Mouse (Mus musculus): ENCODE data around the gene 9530068E07Rik. TPM values are rescaled to one million over a fixed set of nuclear protein-coding genes. Genes with fewer than 3 reads are reported as not detected.

Gene 9530068E07Rik
- polyA plus RNA-seq (2014; fragmentation: Nextera tagmentation; extraction: Ambion mirVana): 199 and 218 TPM in 2 replicates

- peak within 1 kb of the TSS; percentile 98 for H3K9ac ChIP-seq (ENCODE audit: low read depth, low read length)
- H3K4me2 ChIP-seq (ENCODE audit: low read depth, low read length): peak within 1 kb of the TSS; percentile 86
- WGBS: 2% methylated on average over 38 of the region's 38 CpGs
- ATAC-seq (ENCODE audit: low read depth): peak; percentile 94
- no peaks in the 10 kb centered on the region for H3K27me3 ChIP-seq (replicated peaks; ENCODE audit: control insufficient read depth, insufficient read depth, low read length)
- H3K4me1 ChIP-seq (ENCODE audit: control insufficient read depth, insufficient read depth, low read length): peaks cover 5% of the 10 kb centered on the region; the same call in 1 of the 2 replicates
- H3K27ac ChIP-seq (replicated peaks; ENCODE audit: low read depth, low read length): peak within 1 kb of the TSS; percentile 93
- peaks cover 13% of the 10 kb centered on the region; the same call in 1 of the 2 replicates for H3K36me3 ChIP-seq (ENCODE audit: control insufficient read depth, insufficient read depth, low read length)
- H3K9me3 ChIP-seq (ENCODE audit: control insufficient read depth, low read length): no peaks in the 10 kb centered on the region
- peak within 1 kb of the TSS; percentile 95 for H3K4me3 ChIP-seq (ENCODE audit: low read depth, low read length)
- peak; percentile 98 for DNase-seq (ENCODE audit: low spot score)
Observed at GRCm38 (mm10) chr11:52395940-52396596, at the start of gene 9530068E07Rik. Gene 9530068E07Rik (plus strand): TSS chr11:52396428.

- Histone ChIP-seq H3K4me3 (ENCODE audit: low read depth, low read length) (peak overlapping the region; percentile 33), H3K9me3 (ENCODE audit: control insufficient read depth, low read length) (no peaks in the 10 kb centered on the region), H3K4me1 (ENCODE audit: control insufficient read depth, insufficient read depth, low read length) (0 out of 2 replicates have a peak, but pooled peaks cover 3% of the 10 kb centered on the region), H3K27me3 (replicated peaks; ENCODE audit: control insufficient read depth, insufficient read depth, low read length) (no peaks in the 10 kb centered on the region), H3K36me3 (ENCODE audit: control insufficient read depth, insufficient read depth, low read length) (no peaks in the 10 kb centered on the region), H3K27ac (replicated peaks; ENCODE audit: low read depth, low read length) (no peak overlapping the region; the same call in 1 of the 2 replicates), H3K9ac (ENCODE audit: low read depth, low read length) (peak overlapping the region; percentile 4; the same call in 1 of the 2 replicates), H3K4me2 (ENCODE audit: low read depth, low read length) (peak overlapping the region; percentile 51)
- DNase-seq (ENCODE audit: low spot score): peak; percentile 80
- ATAC-seq (ENCODE audit: low read depth): peak; percentile 78; the same call in 1 of the 2 replicates
- WGBS: 4% methylated on average over 11 of the region's 12 CpGs
Observed at GRCm38 (mm10) chr11:52346635-52347005, 49.6 kb upstream of the 9530068E07Rik start.

GRCm38 (mm10) chr11:52348156-52348555 is 48.1 kb upstream of the 9530068E07Rik start:
- H3K4me2 ChIP-seq (ENCODE audit: low read depth, low read length): no peak overlapping the region
- no peak for DNase-seq (ENCODE audit: low spot score)
- H3K9me3 ChIP-seq (ENCODE audit: control insufficient read depth, low read length): no peaks in the 10 kb centered on the region
- H3K27ac ChIP-seq (replicated peaks; ENCODE audit: low read depth, low read length): no peak overlapping the region
- no peaks in the 10 kb centered on the region for H3K27me3 ChIP-seq (replicated peaks; ENCODE audit: control insufficient read depth, insufficient read depth, low read length)
- H3K4me3 ChIP-seq (ENCODE audit: low read depth, low read length): no peak overlapping the region
- no peaks in the 10 kb centered on the region for H3K36me3 ChIP-seq (ENCODE audit: control insufficient read depth, insufficient read depth, low read length)
- no peak overlapping the region for H3K9ac ChIP-seq (ENCODE audit: low read depth, low read length)
- H3K4me1 ChIP-seq (ENCODE audit: control insufficient read depth, insufficient read depth, low read length): 0 out of 2 replicates have a peak, but pooled peaks cover 3% of the 10 kb centered on the region
- 71% methylated on average over 4 of the region's 4 CpGs for WGBS
- no peak for ATAC-seq (ENCODE audit: low read depth)

- H3K27me3 ChIP-seq (replicated peaks; ENCODE audit: control insufficient read depth, insufficient read depth, low read length): no peaks in the 10 kb centered on the region
- H3K4me1 ChIP-seq (ENCODE audit: control insufficient read depth, insufficient read depth, low read length): 0 out of 2 replicates have a peak, but pooled peaks cover 3% of the 10 kb centered on the region
- DNase-seq (ENCODE audit: low spot score) (no peak), ATAC-seq (ENCODE audit: low read depth) (no peak)
- no peak overlapping the region for H3K4me2 ChIP-seq (ENCODE audit: low read depth, low read length)
- H3K4me3 ChIP-seq (ENCODE audit: low read depth, low read length): no peak overlapping the region
- no peak overlapping the region for H3K27ac ChIP-seq (replicated peaks; ENCODE audit: low read depth, low read length)
- WGBS: 70% methylated on average over 3 of the region's 3 CpGs
- H3K36me3 ChIP-seq (ENCODE audit: control insufficient read depth, insufficient read depth, low read length): no peaks in the 10 kb centered on the region
- H3K9ac ChIP-seq (ENCODE audit: low read depth, low read length): no peak overlapping the region
- H3K9me3 ChIP-seq (ENCODE audit: control insufficient read depth, low read length): no peaks in the 10 kb centered on the region
Observed at GRCm38 (mm10) chr11:52348724-52349123, 47.5 kb upstream of the 9530068E07Rik start.

GRCm38 (mm10) chr11:52350924-52351323 is 45.3 kb upstream of the 9530068E07Rik start:
- Histone ChIP-seq H3K9ac (ENCODE audit: low read depth, low read length) (no peak overlapping the region), H3K27ac (replicated peaks; ENCODE audit: low read depth, low read length) (no peak overlapping the region), H3K36me3 (ENCODE audit: control insufficient read depth, insufficient read depth, low read length) (no peaks in the 10 kb centered on the region), H3K4me1 (ENCODE audit: control insufficient read depth, insufficient read depth, low read length) (0 out of 2 replicates have a peak, but pooled peaks cover 3% of the 10 kb centered on the region), H3K27me3 (replicated peaks; ENCODE audit: control insufficient read depth, insufficient read depth, low read length) (no peaks in the 10 kb centered on the region), H3K4me2 (ENCODE audit: low read depth, low read length) (no peak overlapping the region), H3K4me3 (ENCODE audit: low read depth, low read length) (no peak overlapping the region), H3K9me3 (ENCODE audit: control insufficient read depth, low read length) (0 out of 2 replicates have a peak, but pooled peaks cover 4% of the 10 kb centered on the region)
- ATAC-seq (ENCODE audit: low read depth) (no peak), DNase-seq (ENCODE audit: low spot score) (peak; percentile 76)
- WGBS: 1% methylated on average over 9 of the region's 9 CpGs

- 81% methylated on average over 3 of the region's 3 CpGs for WGBS
- Histone ChIP-seq H3K4me2 (ENCODE audit: low read depth, low read length) (no peak overlapping the region), H3K4me1 (ENCODE audit: control insufficient read depth, insufficient read depth, low read length) (no peaks in the 10 kb centered on the region), H3K27me3 (replicated peaks; ENCODE audit: control insufficient read depth, insufficient read depth, low read length) (no peaks in the 10 kb centered on the region), H3K27ac (replicated peaks; ENCODE audit: low read depth, low read length) (no peak overlapping the region), H3K9ac (ENCODE audit: low read depth, low read length) (no peak overlapping the region), H3K4me3 (ENCODE audit: low read depth, low read length) (no peak overlapping the region), H3K9me3 (ENCODE audit: control insufficient read depth, low read length) (0 out of 2 replicates have a peak, but pooled peaks cover 4% of the 10 kb centered on the region), H3K36me3 (ENCODE audit: control insufficient read depth, insufficient read depth, low read length) (no peaks in the 10 kb centered on the region)
- DNase-seq (ENCODE audit: low spot score) (no peak), ATAC-seq (ENCODE audit: low read depth) (no peak)
Observed at GRCm38 (mm10) chr11:52352271-52352670, 44.0 kb upstream of the 9530068E07Rik start.

- Histone ChIP-seq H3K27ac (replicated peaks; ENCODE audit: low read depth, low read length) (no peak overlapping the region), H3K4me2 (ENCODE audit: low read depth, low read length) (no peak overlapping the region), H3K9ac (ENCODE audit: low read depth, low read length) (no peak overlapping the region), H3K4me3 (ENCODE audit: low read depth, low read length) (no peak overlapping the region), H3K27me3 (replicated peaks; ENCODE audit: control insufficient read depth, insufficient read depth, low read length) (no peaks in the 10 kb centered on the region), H3K9me3 (ENCODE audit: control insufficient read depth, low read length) (0 out of 2 replicates have a peak, but pooled peaks cover 4% of the 10 kb centered on the region), H3K4me1 (ENCODE audit: control insufficient read depth, insufficient read depth, low read length) (peaks cover 1% of the 10 kb centered on the region; the same call in 1 of the 2 replicates), H3K36me3 (ENCODE audit: control insufficient read depth, insufficient read depth, low read length) (no peaks in the 10 kb centered on the region)
- 80% methylated on average over 5 of the region's 5 CpGs for WGBS
- DNase-seq (ENCODE audit: low spot score): no peak
- no peak for ATAC-seq (ENCODE audit: low read depth)
Observed at GRCm38 (mm10) chr11:52354644-52355043, 41.6 kb upstream of the 9530068E07Rik start.

- WGBS: 95% methylated on average over 1 of the region's 1 CpGs
- H3K9ac ChIP-seq (ENCODE audit: low read depth, low read length): no peak overlapping the region
Observed at GRCm38 (mm10) chr11:52355601-52356000, 40.6 kb upstream of the 9530068E07Rik start.

More at GRCm38 (mm10) chr11:52355601-52356000, 40.6 kb upstream of the 9530068E07Rik start:
- H3K4me3 ChIP-seq (ENCODE audit: low read depth, low read length): no peak overlapping the region
- DNase-seq (ENCODE audit: low spot score) (no peak), ATAC-seq (ENCODE audit: low read depth) (no peak)
- no peak overlapping the region for H3K27ac ChIP-seq (replicated peaks; ENCODE audit: low read depth, low read length)
- H3K9me3 ChIP-seq (ENCODE audit: control insufficient read depth, low read length): 0 out of 2 replicates have a peak, but pooled peaks cover 4% of the 10 kb centered on the region
- no peaks in the 10 kb centered on the region for H3K27me3 ChIP-seq (replicated peaks; ENCODE audit: control insufficient read depth, insufficient read depth, low read length)
- no peaks in the 10 kb centered on the region for H3K36me3 ChIP-seq (ENCODE audit: control insufficient read depth, insufficient read depth, low read length)
- no peak overlapping the region for H3K4me2 ChIP-seq (ENCODE audit: low read depth, low read length)
- peaks cover 6% of the 10 kb centered on the region for H3K4me1 ChIP-seq (ENCODE audit: control insufficient read depth, insufficient read depth, low read length)

Data from embryonic facial prominence, embryonic 14.5 days (tissue).